Mouse (Mus musculus): ENCODE results near the gene Atp8a1. TPM values are rescaled to one million over a fixed set of nuclear protein-coding genes. Genes with fewer than 3 reads are reported as not detected.
A peak's percentile ranks its signal among the peaks of the same experiment; 100 is the strongest.

Atp8a1 gene
- polyA plus RNA-seq, 1 experiment from 2014 or later, result 64.2 TPM

- Histone ChIP-seq H3K4me2 (no peak overlapping the region), H3K4me3 (no peak overlapping the region), H3K36me3 (peaks cover 87% of the 10 kb centered on the region), H3K27me3 (replicated peaks) (no peaks in the 10 kb centered on the region), H3K9ac (no peak overlapping the region), H3K9me3 (replicated peaks) (no peaks in the 10 kb centered on the region), H3K4me1 (no peaks in the 10 kb centered on the region), H3K27ac (no peak overlapping the region)
- 85% methylated on average over 14 of the region's 14 CpGs for WGBS (ENCODE audit: insufficient replicate concordance)
- no peak for ATAC-seq
Observed at GRCm38 (mm10) chr5:67695055-67695710, 152.1 kb downstream of the Atp8a1 start.

GRCm38 (mm10) chr5:67690336-67690735 is 156.9 kb downstream of the Atp8a1 start:
- 91% methylated on average over 9 of the region's 9 CpGs for WGBS (ENCODE audit: insufficient replicate concordance)
- H3K4me2 ChIP-seq, result no peak overlapping the region
- no peak overlapping the region for H3K4me3 ChIP-seq
- no peaks in the 10 kb centered on the region for H3K9me3 ChIP-seq (replicated peaks)
- H3K4me1 ChIP-seq, result no peaks in the 10 kb centered on the region
- no peak for ATAC-seq
- H3K36me3 ChIP-seq, result peaks cover 89% of the 10 kb centered on the region
- no peak overlapping the region for H3K27ac ChIP-seq
- H3K27me3 ChIP-seq (replicated peaks), result no peaks in the 10 kb centered on the region
- no peak overlapping the region for H3K9ac ChIP-seq

GRCm38 (mm10) chr5:67688001-67688400 is 159.2 kb downstream of the Atp8a1 start:
- Histone ChIP-seq H3K36me3 (peaks cover 82% of the 10 kb centered on the region), H3K4me3 (no peak overlapping the region), H3K9me3 (replicated peaks) (no peaks in the 10 kb centered on the region), H3K4me1 (no peaks in the 10 kb centered on the region), H3K9ac (no peak overlapping the region), H3K4me2 (no peak overlapping the region), H3K27ac (no peak overlapping the region), H3K27me3 (replicated peaks) (no peaks in the 10 kb centered on the region)
- WGBS (ENCODE audit: insufficient replicate concordance), result 89% methylated on average over 8 of the region's 8 CpGs
- no peak for ATAC-seq

- peaks cover 82% of the 10 kb centered on the region for H3K36me3 ChIP-seq
- H3K4me1 ChIP-seq, result no peaks in the 10 kb centered on the region
- WGBS (ENCODE audit: insufficient replicate concordance), result 83% methylated on average over 7 of the region's 7 CpGs
- H3K4me3 ChIP-seq, result no peak overlapping the region
- no peak overlapping the region for H3K4me2 ChIP-seq
- H3K9ac ChIP-seq, result no peak overlapping the region
- no peaks in the 10 kb centered on the region for H3K27me3 ChIP-seq (replicated peaks)
- no peak for ATAC-seq
- H3K9me3 ChIP-seq (replicated peaks), result no peaks in the 10 kb centered on the region
- H3K27ac ChIP-seq, result no peak overlapping the region
Observed at GRCm38 (mm10) chr5:67685906-67686305, 161.3 kb downstream of the Atp8a1 start.

GRCm38 (mm10) chr5:67685461-67685860 is 161.8 kb downstream of the Atp8a1 start:
- WGBS (ENCODE audit: insufficient replicate concordance), result 73% methylated on average over 5 of the region's 5 CpGs
- Histone ChIP-seq H3K36me3 (peaks cover 85% of the 10 kb centered on the region), H3K9me3 (replicated peaks) (no peaks in the 10 kb centered on the region), H3K9ac (no peak overlapping the region), H3K4me3 (no peak overlapping the region), H3K27ac (no peak overlapping the region), H3K4me2 (no peak overlapping the region), H3K27me3 (replicated peaks) (no peaks in the 10 kb centered on the region), H3K4me1 (no peaks in the 10 kb centered on the region)
- no peak for ATAC-seq

GRCm38 (mm10) chr5:67678819-67679218 is 168.4 kb downstream of the Atp8a1 start:
- WGBS (ENCODE audit: insufficient replicate concordance), result 40% methylated on average over 3 of the region's 3 CpGs
- Histone ChIP-seq H3K27me3 (replicated peaks) (no peaks in the 10 kb centered on the region), H3K4me2 (no peak overlapping the region), H3K36me3 (peaks cover 91% of the 10 kb centered on the region), H3K9ac (no peak overlapping the region), H3K4me1 (no peaks in the 10 kb centered on the region), H3K9me3 (replicated peaks) (no peaks in the 10 kb centered on the region), H3K27ac (no peak overlapping the region), H3K4me3 (no peak overlapping the region)
- ATAC-seq, result 0 out of 2 replicates have a peak, but pooled peaks have one; percentile 35

GRCm38 (mm10) chr5:67673008-67673407 is 174.2 kb downstream of the Atp8a1 start:
- no peak overlapping the region for H3K4me3 ChIP-seq
- H3K27ac ChIP-seq, result no peak overlapping the region
- H3K9ac ChIP-seq, result no peak overlapping the region
- peaks cover 94% of the 10 kb centered on the region for H3K36me3 ChIP-seq
- ATAC-seq, result no peak
- no peaks in the 10 kb centered on the region for H3K4me1 ChIP-seq
- WGBS (ENCODE audit: insufficient replicate concordance), result 76% methylated on average over 4 of the region's 4 CpGs
- no peaks in the 10 kb centered on the region for H3K9me3 ChIP-seq (replicated peaks)
- H3K4me2 ChIP-seq, result no peak overlapping the region
- no peaks in the 10 kb centered on the region for H3K27me3 ChIP-seq (replicated peaks)

GRCm38 (mm10) chr5:67670158-67670557 is 177.1 kb downstream of the Atp8a1 start:
- no peaks in the 10 kb centered on the region for H3K27me3 ChIP-seq (replicated peaks)
- H3K4me2 ChIP-seq, result no peak overlapping the region
- no peaks in the 10 kb centered on the region for H3K9me3 ChIP-seq (replicated peaks)
- H3K4me1 ChIP-seq, result no peaks in the 10 kb centered on the region
- no peak for ATAC-seq
- WGBS (ENCODE audit: insufficient replicate concordance), result 55% methylated on average over 6 of the region's 6 CpGs
- no peak overlapping the region for H3K27ac ChIP-seq
- peaks cover 94% of the 10 kb centered on the region for H3K36me3 ChIP-seq
- H3K4me3 ChIP-seq, result no peak overlapping the region
- H3K9ac ChIP-seq, result no peak overlapping the region

GRCm38 (mm10) chr5:67669436-67669896 is 177.8 kb downstream of the Atp8a1 start:
- H3K9me3 ChIP-seq (replicated peaks), result no peaks in the 10 kb centered on the region
- 83% methylated on average over 13 of the region's 13 CpGs for WGBS (ENCODE audit: insufficient replicate concordance)
- no peak overlapping the region for H3K4me3 ChIP-seq
- H3K27ac ChIP-seq, result no peak overlapping the region
- no peak for ATAC-seq
- H3K36me3 ChIP-seq, result peaks cover 94% of the 10 kb centered on the region
- H3K4me2 ChIP-seq, result no peak overlapping the region
- no peaks in the 10 kb centered on the region for H3K4me1 ChIP-seq
- no peak overlapping the region for H3K9ac ChIP-seq
- H3K27me3 ChIP-seq (replicated peaks), result no peaks in the 10 kb centered on the region

- Histone ChIP-seq H3K9me3 (replicated peaks) (no peaks in the 10 kb centered on the region), H3K27me3 (replicated peaks) (no peaks in the 10 kb centered on the region), H3K4me1 (no peaks in the 10 kb centered on the region), H3K4me2 (no peak overlapping the region), H3K4me3 (no peak overlapping the region), H3K36me3 (peaks cover 84% of the 10 kb centered on the region), H3K27ac (no peak overlapping the region), H3K9ac (no peak overlapping the region)
- no peak for ATAC-seq
- 75% methylated on average over 6 of the region's 6 CpGs for WGBS (ENCODE audit: insufficient replicate concordance)
Observed at GRCm38 (mm10) chr5:67662715-67663114, 184.5 kb downstream of the Atp8a1 start.

- no peaks in the 10 kb centered on the region for H3K27me3 ChIP-seq (replicated peaks)
- no peak overlapping the region for H3K9ac ChIP-seq
- no peaks in the 10 kb centered on the region for H3K9me3 ChIP-seq (replicated peaks)
- H3K4me1 ChIP-seq, result no peaks in the 10 kb centered on the region
- H3K4me3 ChIP-seq, result no peak overlapping the region
- no peak overlapping the region for H3K27ac ChIP-seq
- WGBS (ENCODE audit: insufficient replicate concordance), result 92% methylated on average over 9 of the region's 9 CpGs
- no peak for ATAC-seq
- H3K4me2 ChIP-seq, result no peak overlapping the region
- peaks cover 80% of the 10 kb centered on the region for H3K36me3 ChIP-seq
Observed at GRCm38 (mm10) chr5:67659864-67660263, 187.4 kb downstream of the Atp8a1 start.

- peaks cover 83% of the 10 kb centered on the region for H3K36me3 ChIP-seq
- no peak overlapping the region for H3K4me2 ChIP-seq
- 85% methylated on average over 13 of the region's 13 CpGs for WGBS (ENCODE audit: insufficient replicate concordance)
- H3K27ac ChIP-seq, result no peak overlapping the region
- H3K9ac ChIP-seq, result no peak overlapping the region
- no peak for ATAC-seq
- no peak overlapping the region for H3K4me3 ChIP-seq
- H3K27me3 ChIP-seq (replicated peaks), result no peaks in the 10 kb centered on the region
- no peaks in the 10 kb centered on the region for H3K9me3 ChIP-seq (replicated peaks)
- no peaks in the 10 kb centered on the region for H3K4me1 ChIP-seq
Observed at GRCm38 (mm10) chr5:67656821-67657259, 190.4 kb downstream of the Atp8a1 start.
